Mouse (Mus musculus): ENCODE measurements at regions not wholly inside any gene's neighbourhood (a gene's known extent, or its start where the extent isn't known, plus 50 kb on each side); places are given as distances from the start of the nearest gene placed in this dataset.

DNA sequence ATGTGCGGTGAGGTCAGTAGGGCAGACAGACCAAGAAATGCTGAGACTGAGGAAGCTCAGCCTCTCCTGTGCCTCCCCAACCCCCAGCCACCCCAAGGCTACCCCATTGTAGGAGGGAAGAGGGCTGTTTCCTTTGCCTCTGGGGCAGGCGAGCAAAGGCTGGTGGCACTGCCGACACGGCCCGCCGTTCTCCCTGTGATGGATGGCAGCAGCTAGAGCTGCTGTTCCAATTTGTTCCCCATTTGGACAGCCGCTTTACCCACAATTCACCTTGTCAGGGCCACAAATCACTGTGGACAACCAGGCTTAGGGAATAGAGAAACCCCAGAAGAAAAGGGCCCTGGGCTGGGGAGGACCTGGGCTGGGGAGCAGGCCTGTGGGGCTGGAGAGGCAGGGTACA lies 51.5 kb upstream of the Lemd2 start:
- TF ChIP-seq CTCF (conservative IDR thresholded peaks at IDR 0.05; ENCODE audit: low read length), result no peak
- TF ChIP-seq POU5F1 (IDR thresholded peaks at IDR 0.05; ENCODE audit: borderline replicate concordance, low read length), result no peak
